Mouse (Mus musculus) lung, postnatal 25 days (tissue): ENCODE results near the gene Sfrp2.
A peak's percentile ranks its signal among the peaks of the same experiment; 100 is the strongest.

Experiments used
- DNase-seq: peaks from one replicate; pipeline ENCODE4 v3.0.0; 2022; ENCODE audit warnings: low spot score

Gene Sfrp2

DNA sequence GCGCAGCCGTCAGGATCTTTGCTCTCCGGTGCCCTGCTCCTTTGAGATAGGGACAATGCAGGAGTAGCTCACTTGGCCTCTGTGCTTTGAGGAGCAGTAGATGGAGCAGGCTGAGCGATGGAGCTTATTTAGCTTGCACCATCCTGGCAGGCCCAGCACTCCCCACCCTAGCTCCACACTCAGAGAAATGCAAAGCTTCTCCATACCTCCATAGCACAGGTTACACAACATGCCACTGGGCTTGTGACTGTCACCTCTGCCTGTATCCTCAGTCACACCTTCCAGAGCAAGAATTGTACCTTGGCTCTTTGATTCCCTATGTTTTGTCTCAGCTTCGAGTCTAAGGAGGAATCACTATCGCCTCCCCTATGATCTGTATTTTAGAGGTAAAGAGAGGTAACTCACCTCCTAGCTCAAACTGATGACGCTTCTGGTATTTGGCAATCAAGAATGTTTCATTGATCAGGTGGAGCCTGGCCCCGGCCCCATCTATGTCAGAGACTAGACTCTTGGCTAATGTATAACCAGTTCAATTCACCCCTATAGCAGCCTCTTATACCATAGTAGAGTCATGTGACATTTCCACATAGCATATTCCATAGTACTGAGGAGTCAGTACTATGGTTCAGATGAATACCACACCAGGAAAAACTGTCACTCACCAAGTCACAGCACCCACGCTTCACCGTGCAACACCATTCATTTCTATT lies 5.2 kb downstream of the Sfrp2 start:
- no peak for DNase-seq

DNA sequence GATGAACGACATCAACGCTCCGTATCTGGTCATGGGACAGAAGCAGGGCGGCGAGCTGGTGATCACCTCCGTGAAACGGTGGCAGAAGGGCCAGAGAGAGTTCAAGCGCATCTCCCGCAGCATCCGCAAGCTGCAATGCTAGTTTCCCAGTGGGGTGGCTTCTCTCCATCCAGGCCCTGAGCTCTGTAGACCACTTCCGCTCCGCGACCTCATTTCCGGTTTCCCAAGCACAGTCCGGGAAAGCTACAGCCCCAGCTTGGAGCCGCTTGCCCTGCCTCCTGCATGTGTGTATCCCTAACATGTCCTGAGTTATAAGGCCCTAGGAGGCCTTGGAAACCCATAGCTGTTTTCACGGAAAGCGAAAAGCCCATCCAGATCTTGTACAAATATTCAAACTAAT lies 7.2 kb downstream of the Sfrp2 start:
- DNase-seq, result no peak

DNA sequence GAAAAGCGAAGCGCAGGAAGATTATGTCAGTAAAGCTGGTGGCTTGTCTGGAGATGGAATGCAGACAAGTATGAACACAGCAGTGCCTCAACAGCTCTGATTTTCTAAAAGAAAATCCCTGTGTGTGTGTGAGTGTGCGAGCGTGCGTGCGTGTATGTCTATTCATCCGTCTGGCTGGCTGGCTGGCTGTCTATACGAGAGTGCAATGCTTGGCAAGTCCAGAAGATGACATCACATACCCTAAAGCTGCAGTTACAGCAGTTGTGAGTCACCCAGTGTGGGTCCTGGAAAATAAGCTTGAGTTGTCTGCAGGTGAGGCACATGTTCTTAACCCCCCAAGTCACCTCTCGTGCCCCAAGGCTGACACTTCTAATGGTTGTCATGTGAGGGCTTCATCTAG lies 9.3 kb downstream of the Sfrp2 start:
- no peak for DNase-seq

DNA sequence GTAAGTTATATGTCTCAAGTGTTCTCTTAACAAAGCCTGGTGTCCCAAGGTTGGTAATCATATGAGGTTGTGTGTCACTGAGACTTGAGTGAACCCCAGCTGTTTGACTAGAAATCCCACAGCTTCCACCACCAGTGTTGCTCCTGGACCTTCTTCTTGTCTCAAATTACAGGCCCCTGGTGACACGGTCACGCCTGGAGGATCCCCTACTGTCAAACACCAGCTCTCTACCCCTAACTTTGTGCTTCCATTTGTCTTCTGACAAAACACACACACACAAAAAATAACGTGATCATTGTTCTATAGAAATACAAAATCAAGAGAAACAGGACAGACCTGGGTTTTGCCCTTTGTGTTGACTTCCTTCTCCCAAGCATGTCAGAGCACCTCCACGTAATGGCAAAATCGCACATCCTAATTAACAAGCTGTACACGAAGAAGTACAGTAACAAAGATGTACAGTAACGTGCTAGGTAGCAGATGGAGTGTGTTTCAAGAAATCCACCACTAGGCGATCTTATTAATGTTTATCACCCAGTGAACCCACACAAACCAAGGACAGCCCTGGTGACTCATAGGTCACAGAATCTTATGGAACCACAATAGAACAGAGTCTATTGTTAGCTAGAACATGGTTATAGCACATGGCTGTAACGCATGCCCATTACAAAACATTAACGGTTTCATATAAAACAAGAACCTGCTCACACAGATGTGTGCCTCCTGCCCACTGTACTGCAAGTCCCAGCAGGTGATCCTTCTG lies 15.5 kb downstream of the Sfrp2 start:
- DNase-seq, result no peak

DNA sequence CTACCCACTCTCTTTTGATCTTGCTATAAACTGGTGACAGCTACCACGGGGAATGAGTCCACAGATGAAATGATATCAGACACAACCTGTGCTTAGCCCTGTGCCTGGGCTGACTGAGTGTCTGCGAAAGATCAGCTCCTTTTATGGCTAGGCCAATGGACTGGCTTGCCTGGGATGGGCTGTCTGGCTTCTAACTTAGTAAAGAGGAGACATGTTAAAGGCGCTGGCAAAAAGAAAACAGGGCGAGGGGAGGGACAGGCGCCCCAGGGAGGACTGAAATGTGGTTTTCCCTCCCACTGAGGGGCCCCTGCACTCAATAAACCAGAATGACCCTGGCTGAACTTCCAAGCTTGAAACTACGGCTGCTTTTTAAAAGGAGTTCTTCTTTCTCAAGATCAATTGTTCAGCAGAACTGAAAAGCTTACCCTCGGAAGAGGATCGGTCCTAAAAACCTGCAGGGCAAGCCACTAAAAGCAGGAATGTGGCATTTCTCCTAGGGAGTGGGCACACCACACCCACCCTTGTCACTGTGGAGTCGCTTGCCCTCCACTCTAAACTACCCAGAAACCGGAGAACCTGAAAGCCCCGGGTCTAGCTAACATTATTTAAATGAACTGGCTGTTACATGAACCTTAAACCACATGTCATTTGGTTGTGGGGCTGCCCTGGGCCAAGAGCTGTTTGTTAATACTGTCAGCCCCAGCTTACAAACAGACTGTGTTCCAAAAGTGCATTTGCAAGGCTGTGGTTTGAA lies 17.8 kb downstream of the Sfrp2 start:
- DNase-seq, result no peak

DNA sequence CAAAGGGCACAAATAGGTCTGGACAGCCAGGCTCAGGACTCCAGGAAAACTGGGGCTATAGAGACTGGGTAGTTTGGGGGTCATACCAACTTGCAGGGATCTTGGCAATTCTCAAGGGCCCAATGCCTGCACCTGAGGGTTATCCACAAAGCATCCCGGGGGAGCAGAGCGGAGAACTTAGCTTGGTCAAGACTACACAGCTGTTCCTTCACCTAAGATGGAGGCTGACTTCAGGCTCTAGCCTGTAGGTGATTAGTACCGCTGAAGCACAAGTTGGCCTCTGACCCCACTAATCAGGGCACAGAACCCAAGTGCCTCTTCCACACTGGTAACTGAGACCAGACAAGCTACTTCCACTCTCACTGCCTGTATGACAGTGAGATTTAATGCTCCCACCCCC lies 18.6 kb downstream of the Sfrp2 start:
- no peak for DNase-seq

DNA sequence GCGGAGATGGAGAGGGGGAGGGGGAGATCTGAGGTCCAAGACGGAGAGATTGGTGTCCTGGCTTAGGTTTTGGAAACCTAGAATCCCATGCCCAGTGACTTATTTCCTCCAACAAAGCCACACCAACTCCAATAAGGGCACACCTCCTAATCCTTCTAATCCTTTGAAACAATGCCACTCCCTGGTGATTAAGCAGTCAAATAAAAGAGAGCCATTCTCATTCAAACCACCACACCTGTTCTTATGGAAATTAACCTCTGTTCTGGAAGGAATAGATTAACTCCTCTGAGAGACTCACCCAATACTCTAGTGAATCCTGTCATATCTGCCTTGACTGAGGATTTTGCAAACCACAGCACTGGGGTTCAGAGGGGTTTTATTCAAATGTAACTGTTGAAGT lies 21.0 kb downstream of the Sfrp2 start:
- DNase-seq, result no peak

DNA sequence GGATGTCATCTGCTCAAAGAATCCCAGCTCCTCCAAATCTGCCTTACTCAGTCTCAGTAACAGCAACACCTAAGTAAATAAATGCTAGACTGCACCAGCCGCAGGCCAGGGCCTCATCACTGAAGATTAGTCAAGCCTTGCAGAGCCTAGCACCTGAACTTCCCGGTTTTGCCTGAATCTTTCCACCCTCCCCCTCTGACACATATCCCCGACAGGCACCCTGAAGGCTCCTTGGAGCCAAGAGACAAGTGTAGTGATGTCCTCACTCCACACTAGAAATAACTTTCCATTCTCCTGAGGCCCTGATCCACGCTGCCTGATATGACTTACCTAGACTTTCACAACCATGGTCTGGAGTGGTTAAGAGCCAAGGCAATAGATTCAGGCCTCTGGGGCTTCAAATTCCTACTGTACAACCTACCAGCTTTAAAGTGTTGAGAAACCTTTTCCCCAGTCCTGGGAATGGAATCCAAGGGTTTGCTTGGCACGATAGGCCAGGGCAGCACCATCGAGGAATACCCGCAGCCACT lies 21.7 kb downstream of the Sfrp2 start:
- DNase-seq, result no peak

DNA sequence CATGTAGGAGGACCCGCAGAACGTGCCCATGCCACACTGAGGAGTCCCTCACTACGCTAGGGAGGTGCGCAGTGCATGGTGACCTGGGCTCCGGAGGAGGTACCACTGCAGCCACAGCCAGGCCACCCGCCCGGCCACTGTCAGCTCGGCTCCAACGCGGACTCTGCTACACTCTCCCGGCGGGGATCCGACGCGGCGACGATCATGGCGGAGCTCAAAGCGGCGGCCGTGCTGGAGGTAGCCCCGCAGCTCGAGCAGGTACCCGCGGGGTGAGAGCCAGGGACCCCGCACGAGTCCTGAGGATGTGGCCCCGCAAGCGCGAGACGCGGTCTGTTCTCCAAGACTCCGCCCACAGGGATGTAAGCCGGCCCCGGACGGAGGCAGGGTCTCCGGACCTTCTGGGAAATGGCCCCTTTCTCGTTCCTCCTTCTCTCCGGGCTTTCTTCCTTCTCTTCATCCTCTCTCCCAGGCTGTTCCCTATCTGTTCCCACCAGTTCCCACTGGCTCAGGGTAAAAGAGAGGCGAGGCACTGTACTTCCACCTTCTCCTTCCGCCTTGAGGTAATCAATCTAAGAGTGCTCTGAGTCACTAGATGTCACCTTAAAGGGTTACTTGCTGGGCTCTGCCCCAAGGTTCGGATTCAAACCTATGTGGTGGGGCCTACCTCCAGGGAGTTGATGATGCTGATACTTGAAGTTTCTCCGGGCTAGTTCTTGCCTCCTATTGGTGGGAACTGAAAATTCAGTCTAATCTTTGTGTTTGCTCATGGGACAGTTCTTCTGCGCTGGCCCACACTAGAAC lies 23.7 kb downstream of the Sfrp2 start:
- DNase-seq, result no peak

DNA sequence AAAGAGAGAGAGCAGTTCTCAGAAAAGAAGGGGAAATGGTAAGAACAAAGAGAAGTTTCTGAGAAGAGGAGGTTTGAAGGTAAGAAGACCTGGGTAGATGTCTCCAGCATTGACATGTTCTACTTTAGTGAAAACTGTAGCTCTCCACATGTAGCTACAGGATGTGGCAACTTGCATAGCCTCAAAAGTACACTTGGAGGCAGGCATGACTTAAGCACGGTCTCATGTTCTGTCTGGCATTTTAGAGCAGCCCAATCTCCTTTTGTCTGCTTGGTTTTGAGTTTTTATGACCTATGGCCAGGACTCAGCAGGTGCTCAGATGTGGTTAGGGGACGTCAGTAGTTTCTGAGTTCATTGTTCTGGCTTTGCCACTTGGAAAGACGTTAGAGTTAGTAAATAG lies 25.3 kb downstream of the Sfrp2 start:
- no peak for DNase-seq

DNA sequence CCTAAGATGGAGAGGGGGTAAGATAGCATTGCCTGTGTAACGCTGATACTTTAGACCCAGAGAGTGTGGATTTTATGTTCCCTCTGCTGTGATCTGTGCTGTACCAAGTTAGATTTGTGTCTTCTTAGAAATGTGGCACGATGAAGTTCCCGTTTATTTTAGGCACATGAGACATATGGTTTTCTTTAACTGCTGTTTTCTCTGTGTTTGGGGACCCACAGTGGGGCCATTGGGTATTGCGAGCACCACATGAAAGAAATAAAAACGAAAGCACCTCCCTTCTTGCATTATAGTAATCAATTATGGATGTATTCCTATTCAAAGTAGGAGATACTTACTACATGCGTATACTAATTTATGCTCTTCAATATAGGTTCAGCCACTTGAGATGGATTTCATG lies 31.0 kb downstream of the Sfrp2 start:
- DNase-seq, result no peak

DNA sequence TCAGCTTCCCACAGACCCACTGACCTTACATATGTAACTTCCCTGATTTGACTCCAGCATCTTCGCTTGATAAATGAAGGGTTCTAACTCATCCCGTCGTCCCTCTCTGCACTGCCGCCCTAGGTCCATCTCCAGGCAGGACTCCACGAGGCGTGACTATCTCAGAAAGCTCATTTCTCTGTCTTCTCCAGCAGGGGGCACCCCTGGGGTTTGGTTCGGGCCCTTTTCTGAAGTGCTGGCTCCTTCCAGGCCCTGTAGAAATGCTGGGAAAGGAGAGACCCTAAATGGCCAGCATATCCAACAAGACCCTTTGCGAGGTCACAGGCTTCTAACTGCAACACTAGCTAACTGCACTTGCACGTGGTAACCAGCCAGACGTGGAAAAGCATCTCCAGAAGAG lies 31.7 kb downstream of the Sfrp2 start:
- peak; percentile 59 for DNase-seq

DNA sequence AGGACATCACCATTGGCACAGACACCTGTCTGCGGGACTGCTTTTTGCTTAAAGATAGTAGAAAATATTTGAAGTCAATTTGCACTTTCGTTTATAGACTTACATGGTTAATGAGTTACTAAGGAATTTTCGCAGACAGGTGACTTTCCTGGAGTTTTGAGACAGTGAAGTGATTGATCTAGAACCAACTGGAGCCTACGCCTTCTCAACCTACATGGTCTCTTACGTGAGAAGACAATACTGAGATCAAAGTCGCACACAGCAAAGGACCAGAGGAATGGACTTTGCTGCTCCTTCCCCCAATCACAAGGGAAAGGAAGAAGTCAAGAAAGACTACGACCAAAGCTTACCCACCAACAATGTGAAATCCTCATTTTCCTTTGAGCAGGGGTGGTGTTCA lies 33.4 kb downstream of the Sfrp2 start:
- DNase-seq, result no peak

DNA sequence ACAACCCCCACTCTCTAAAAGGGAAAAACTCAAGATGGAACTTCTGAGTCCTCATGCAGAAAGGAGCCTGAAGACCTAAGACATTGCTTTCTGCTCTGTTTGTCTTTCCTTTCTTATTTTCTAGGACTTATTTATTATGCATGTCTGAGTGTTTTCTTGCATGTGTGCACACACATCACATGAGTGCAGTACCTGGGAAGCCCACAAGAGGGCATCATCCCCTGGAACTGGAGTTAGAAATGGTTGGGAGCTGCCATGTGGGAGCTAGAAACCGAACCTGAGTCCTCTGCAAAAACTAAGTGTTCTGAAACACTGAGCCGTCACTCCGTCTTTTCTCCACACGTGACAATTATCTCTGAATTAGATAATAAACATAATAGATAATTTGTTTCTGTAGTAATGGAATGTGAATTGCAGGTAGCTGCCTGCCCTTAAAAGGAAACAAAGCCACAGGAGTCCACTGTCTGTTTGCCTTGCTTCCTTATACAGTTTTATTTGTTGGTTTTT lies 35.6 kb downstream of the Sfrp2 start:
- no peak for DNase-seq

DNA sequence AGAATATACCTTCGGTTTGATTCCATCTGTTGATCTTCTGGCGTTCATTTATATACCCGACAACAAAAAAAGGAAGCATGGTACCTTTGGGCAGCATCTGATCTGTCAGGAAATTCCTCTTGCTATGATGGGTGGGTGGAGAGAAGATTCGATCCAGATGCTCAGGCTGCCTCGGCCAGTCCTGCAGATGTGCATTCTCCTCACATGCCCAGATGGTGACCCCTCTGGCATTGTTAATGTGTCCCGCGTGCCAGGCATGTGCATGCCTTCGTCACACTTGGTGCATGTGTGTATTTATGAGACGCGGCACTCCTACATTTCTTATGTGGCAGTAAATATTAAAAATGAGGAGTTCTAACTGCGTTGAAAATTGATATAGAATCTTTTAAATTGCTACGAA lies 42.4 kb downstream of the Sfrp2 start:
- DNase-seq, result no peak

DNA sequence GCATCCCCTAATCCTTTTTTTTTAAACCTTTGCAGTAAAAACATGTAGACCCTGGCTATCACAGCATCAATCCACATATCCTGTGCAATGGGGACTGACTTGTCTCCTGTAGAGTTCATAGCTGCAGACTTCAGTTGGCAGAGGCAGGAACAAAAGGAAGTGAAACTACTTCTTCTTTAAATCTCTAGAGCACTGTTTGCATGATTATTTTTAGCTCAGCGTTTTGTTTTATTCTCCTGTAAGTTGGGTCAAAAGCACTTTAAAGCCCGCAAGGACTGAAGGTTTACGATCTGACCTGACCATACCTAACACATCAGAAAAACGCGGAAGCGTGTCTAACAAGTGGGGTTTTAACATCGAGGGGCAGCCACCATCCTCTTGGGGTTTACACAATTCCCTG lies 45.9 kb downstream of the Sfrp2 start:
- peak; percentile 21 for DNase-seq

DNA sequence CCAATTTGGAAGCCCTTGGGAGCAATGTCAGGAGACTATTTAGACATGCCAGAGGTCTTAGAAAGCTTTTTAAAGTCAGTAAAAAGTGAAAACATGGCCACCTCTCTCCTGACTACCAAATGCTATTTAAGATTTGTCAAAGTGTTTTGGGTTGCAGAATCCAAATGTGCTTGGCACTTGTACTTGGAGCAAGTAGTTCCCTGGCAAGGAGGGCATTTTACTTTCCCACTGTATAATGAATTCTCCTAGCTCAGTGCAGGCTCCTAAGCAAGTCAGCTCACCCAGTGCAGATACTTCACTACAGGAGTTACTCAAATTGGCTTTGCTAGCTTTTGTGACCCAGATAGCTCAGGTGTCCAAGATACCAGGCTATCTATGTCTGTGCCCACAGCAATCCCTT lies 46.7 kb downstream of the Sfrp2 start:
- DNase-seq, result no peak

DNA sequence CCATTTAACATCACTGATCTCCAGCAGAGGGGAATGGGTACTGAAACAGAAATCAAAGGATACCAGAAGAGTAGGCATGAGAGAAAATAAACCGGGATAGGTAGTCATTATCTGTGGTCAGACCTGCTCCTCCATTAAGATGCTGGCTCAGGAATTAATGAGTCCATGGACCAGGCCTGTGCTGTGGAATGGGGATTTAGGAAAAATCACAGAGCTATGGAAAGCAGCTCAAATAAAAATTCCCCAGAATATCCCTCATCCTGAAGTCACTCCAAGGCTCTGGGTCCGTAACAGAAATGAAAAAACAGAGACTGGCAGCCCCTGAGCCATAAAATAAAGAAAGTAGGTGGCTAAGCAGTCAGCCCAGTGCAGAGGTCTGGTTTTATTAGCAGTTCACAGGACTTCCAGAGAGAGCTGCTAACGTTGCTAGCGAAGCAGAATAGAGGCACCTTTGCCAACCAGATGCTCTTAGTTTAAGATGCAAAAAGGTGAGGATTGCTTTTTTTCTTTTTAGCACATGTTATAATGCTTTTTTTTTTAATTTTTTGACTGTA lies 50.3 kb downstream of the Sfrp2 start:
- no peak for DNase-seq

DNA sequence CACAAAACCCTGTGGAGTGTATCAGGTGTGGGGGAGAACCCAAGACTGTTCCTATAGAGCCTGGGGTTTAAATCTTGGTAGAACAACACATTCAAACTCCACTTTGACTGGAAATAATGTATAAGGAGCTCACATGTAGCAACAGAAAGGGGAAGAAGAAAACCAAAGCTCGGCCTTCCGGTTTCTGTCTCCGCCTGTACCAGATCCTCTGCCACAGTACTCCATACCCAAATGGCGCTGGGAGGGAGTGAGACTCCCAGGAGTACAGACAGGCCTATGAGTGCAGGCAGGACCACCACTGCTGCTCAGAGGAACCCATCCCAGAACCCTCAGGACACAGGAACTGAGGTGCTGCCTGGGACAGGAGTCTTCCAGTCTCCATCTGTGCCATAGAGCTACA lies 57.7 kb downstream of the Sfrp2 start:
- no peak for DNase-seq
